Mouse (Mus musculus) heart, adult 2 months (tissue): ENCODE data around the gene Ppp3ca.

Source experiments
- CTCF ChIP-seq: fragments of 200-600 bp; IDR thresholded peaks from 2 replicates; pipeline ENCODE4 v1.8.1; 2022; ENCODE audit warnings: antibody characterized with exemption, mild to moderate bottlenecking, moderate library complexity
- EP300 ChIP-seq: fragments of 200-500 bp; IDR thresholded peaks from 2 replicates; pipeline ENCODE4 v1.6.1; 2011; ENCODE audit warnings: low read depth, low read length, control low read depth; ENCODE audit not compliant: insufficient read depth
- POLR2A ChIP-seq: fragments of 200-500 bp; IDR thresholded peaks from 2 replicates; pipeline ENCODE4 v1.6.1; 2011; ENCODE audit warnings: mild to moderate bottlenecking, low read depth, low read length, control low read depth; ENCODE audit not compliant: insufficient read depth

DNA sequence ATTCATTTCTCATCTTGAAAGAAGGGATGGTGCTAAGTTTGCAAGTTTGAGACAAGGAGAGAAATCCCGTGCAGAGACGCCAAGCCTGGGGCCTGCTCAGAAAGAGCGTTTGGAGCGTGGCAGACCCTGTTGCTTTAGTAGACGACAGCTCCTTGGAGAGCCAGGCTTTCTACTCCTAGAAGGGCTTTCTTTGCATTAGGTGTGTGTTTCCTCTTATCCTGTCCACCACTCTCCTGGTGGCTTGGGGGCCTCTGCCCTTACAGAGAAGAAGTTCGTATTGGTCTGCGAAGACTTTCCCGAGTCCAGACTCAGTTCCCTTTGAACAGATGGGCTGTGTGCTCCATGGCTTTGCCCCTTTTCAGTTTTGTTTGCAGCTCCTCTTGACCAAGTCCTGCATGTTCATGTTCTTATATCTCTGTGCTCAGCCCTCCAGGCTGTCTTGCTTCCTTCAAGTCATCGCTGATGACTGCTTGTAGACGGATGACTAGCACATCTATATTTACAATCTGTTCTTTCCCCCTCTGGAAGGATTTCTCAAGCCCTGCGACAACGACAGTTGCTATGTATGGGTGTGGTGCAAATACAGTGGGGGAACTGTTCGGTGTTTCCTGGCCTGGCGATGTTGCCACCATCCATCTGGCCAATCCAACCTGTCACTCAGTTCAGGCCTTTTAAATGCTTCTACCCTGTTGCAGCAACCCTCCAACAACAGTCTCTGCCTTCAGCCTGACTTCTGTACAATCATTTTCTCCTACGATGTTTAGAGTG, 14.5 kb downstream of the Ppp3ca start:
- TF ChIP-seq POLR2A = no peak
- TF ChIP-seq CTCF = no peak
- no peak for TF ChIP-seq EP300
